Mouse (Mus musculus) heart, postnatal 0 days (tissue): Measurements from ENCODE around the gene Lrrc10.

ENCODE experiments used
- CTCF ChIP-seq: IDR thresholded peaks from 2 replicates; pipeline ENCODE4 v1.5.1; 2016; ENCODE audit warnings: antibody characterized with exemption, control low read depth, low read depth
- EP300 ChIP-seq: IDR thresholded peaks from 2 replicates; pipeline ENCODE4 v1.6.1; 2016; ENCODE audit warnings: antibody characterized with exemption, low read depth

GRCm38 (mm10) chr10:117049253-117049652, 4.1 kb downstream of the Lrrc10 start:
- TF ChIP-seq CTCF: no peak
- TF ChIP-seq EP300: no peak
